Mouse (Mus musculus) heart, embryonic 11.5 days (tissue): ENCODE data around the gene Rragd. TPM values are rescaled to one million over a fixed set of nuclear protein-coding genes. Genes with fewer than 3 reads are reported as not detected.

Experiments used
- ATAC-seq: fragments of 200-750 bp; cut with Nextera tagmentation; replicated peaks from 2 replicates; pipeline ENCODE4 v1.8.0; 2017; ENCODE audit warnings: moderate library complexity; ENCODE audit not compliant: insufficient number of reproducible peaks, low FRiP score, low TSS enrichment
- H3K27ac ChIP-seq: fragments of 300-500 bp; sonication (generic); 2 replicates; pipeline ENCODE4 v1.5.1; 2014; ENCODE audit warnings: mild to moderate bottlenecking, low read depth, low read length
- H3K27me3 ChIP-seq: fragments of 300-500 bp; sonication (generic); 2 replicates; pipeline ENCODE4 v1.6.1; 2014; ENCODE audit warnings: mild to moderate bottlenecking, low read length, mixed read lengths; ENCODE audit not compliant: control insufficient read depth, insufficient read depth
- H3K36me3 ChIP-seq: fragments of 300-500 bp; sonication (generic); 2 replicates; pipeline ENCODE4 v1.6.1; 2014; ENCODE audit warnings: mild to moderate bottlenecking, low read length, moderate library complexity, mixed read lengths; ENCODE audit not compliant: control insufficient read depth, insufficient read depth
- H3K4me1 ChIP-seq: fragments of 300-500 bp; sonication (generic); 2 replicates; pipeline ENCODE4 v1.6.1; 2014; ENCODE audit warnings: low read length; ENCODE audit not compliant: control insufficient read depth, insufficient read depth
- H3K4me2 ChIP-seq: fragments of 300-500 bp; sonication (generic); 2 replicates; pipeline ENCODE4 v1.6.1; 2014; ENCODE audit warnings: mild to moderate bottlenecking, moderate library complexity
- H3K4me3 ChIP-seq: fragments of 300-500 bp; sonication (generic); 2 replicates; pipeline ENCODE4 v1.5.1; 2014; ENCODE audit warnings: low read depth, low read length
- H3K9ac ChIP-seq: fragments of 300-500 bp; sonication (generic); 2 replicates; pipeline ENCODE4 v1.6.1; 2014; ENCODE audit warnings: mild to moderate bottlenecking, low read depth, low read length, moderate library complexity
- H3K9me3 ChIP-seq: fragments of 300-500 bp; sonication (generic); replicated peaks from 2 replicates; pipeline ENCODE4 v1.6.1; 2016; ENCODE audit warnings: low read length; ENCODE audit not compliant: control insufficient read depth
- WGBS: fragments of 180-500 bp; shearing (Covaris S2); extraction: QIAGEN DNeasy Blood & Tissue Kit; methylation state at CpG from one replicate; pipeline ENCODE4 v1.1.7; 2014; ENCODE audit not compliant: insufficient replicate concordance; 5-methylcytosine and 5-hydroxymethylcytosine counted together
- polyA plus RNA-seq: library from polyadenylated mRNA; unstranded; fragments of >200 nt; fragmentation: Nextera tagmentation; extraction: Ambion mirVana; gene quantifications from 2 replicates; pipeline ENCODE4 v1.2.1, GENCODE M21; 2014

Rragd gene
- polyA plus RNA-seq: 47.8 and 54.1 TPM in 2 replicates

DNA sequence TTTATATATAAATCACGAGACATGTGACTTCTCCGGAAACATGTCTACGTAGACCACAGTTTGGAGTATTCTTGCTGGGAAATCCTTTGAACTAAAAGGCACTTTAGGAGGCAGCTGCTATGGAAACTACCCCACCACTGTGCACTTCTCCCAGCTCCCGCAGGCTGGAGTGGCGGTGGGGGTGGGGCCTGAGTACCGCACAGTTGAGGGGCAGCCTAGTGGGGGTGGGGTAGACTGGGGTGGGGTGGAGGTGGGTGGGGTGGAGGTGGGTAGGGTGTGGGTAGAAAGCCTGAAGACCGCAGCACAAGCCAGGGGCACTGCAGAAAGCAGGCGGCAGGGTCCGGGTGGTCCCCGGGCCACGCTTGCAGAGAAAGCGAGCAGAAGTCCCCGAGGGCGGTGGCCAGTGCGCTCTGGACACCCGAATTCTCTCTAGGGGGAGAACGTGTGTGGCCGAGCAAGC lies at the start of gene Rragd:
Gene Rragd, plus strand, starts transcription at position 322 of the 460 bp plus-strand sequence.
- under 1% methylated on average over 18 of the region's 18 CpGs for WGBS
- H3K4me3 ChIP-seq: peak within 1 kb of the TSS; percentile 78
- H3K9me3 ChIP-seq: no peaks in the 10 kb centered on the region
- H3K9ac ChIP-seq: peak within 1 kb of the TSS; percentile 86
- H3K36me3 ChIP-seq: no peaks in the 10 kb centered on the region
- peak within 1 kb of the TSS; percentile 88 for H3K27ac ChIP-seq
- no peaks in the 10 kb centered on the region for H3K27me3 ChIP-seq
- peak within 1 kb of the TSS; percentile 72 for H3K4me2 ChIP-seq
- peak; percentile 61 for ATAC-seq
- H3K4me1 ChIP-seq: peaks cover 31% of the 10 kb centered on the region

DNA sequence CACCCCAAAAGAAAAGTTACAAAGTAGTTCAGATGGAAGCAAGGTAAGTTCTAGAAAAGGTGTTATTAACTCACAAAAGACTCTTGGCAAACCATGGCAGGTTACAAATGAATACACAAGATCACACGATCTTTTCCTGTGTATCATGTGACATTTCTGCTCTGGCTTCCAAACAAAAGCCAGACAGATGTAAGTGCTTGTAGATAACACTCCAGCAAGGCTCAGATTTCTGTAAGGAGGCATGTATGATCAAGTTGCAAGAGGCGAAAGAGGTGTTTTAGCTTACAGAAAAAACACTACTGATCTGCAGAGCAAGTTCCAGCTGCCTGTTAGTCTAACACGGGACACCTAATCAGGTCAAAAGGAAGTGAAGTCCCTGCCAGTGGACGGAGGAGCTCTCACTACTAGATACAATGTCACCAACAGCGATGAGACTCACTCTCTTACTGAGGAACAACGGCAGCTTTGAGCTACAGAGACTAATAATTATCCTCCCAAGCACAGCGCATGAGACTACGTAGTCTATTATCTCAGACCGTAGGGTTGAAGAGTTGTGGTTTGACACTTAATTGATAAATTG lies 46.0 kb upstream of the Rragd start:
- ATAC-seq: no peak
- H3K4me1 ChIP-seq: peaks cover 10% of the 10 kb centered on the region; the same call in 1 of the 2 replicates
- no peaks in the 10 kb centered on the region for H3K27me3 ChIP-seq
- H3K27ac ChIP-seq: peak overlapping the region; percentile 62
- no peaks in the 10 kb centered on the region for H3K36me3 ChIP-seq
- H3K9me3 ChIP-seq: no peaks in the 10 kb centered on the region
- no peak overlapping the region for H3K4me3 ChIP-seq
- H3K4me2 ChIP-seq: peak overlapping the region; percentile 51
- peak overlapping the region; percentile 34; the same call in 1 of the 2 replicates for H3K9ac ChIP-seq
- 13% methylated on average over 9 of the region's 9 CpGs for WGBS

DNA sequence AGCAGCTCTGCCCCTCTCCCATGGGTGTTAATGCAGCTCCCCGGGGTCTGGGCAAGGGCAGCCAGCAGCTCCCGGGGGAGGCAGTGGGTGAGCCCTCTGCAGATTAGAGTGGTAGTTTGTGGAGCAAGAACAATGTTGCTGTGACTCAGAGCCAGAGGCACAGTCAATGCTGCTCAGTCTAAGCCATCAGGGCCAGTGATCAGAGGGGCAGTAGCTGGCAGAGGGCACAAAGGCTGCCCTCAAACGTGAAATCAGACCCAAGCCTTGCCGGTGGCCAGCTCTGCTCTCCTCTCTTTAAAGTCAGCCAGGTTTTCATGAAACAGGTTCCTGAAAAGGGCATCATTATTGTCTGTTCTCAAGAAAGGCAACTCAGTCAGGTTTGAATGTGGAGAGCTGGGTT lies 43.3 kb upstream of the Rragd start:
- Histone ChIP-seq H3K36me3 (no peaks in the 10 kb centered on the region), H3K27me3 (no peaks in the 10 kb centered on the region), H3K4me2 (no peak overlapping the region), H3K4me3 (no peak overlapping the region), H3K9ac (no peak overlapping the region), H3K9me3 (no peaks in the 10 kb centered on the region), H3K4me1 (peaks cover 10% of the 10 kb centered on the region; the same call in 1 of the 2 replicates), H3K27ac (no peak overlapping the region)
- no peak for ATAC-seq
- 41% methylated on average over 4 of the region's 4 CpGs for WGBS

DNA sequence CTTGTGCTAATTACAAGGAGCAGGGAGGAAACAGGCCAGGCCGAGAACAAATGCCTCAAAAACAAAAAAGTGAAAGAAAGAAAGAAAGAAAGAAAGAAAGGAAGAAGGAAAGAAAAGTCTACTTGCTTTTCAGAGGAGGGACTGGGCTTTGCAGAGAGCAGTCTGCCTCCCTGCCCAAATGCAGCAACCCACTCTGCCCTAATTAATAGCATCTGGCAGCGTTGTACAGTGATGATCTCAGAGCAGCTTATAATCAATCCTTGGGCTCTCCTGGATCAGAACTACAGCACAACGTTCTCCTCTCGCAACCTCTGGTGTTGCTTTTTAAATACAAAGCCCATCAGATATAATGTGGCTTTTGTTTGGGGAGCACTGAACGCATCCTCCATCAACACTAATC lies 42.9 kb upstream of the Rragd start:
- H3K9ac ChIP-seq: no peak overlapping the region
- no peaks in the 10 kb centered on the region for H3K27me3 ChIP-seq
- H3K4me3 ChIP-seq: no peak overlapping the region
- ATAC-seq: no peak
- WGBS: 72% methylated on average over 5 of the region's 5 CpGs
- no peaks in the 10 kb centered on the region for H3K36me3 ChIP-seq
- H3K4me1 ChIP-seq: peaks cover 10% of the 10 kb centered on the region; the same call in 1 of the 2 replicates
- no peak overlapping the region for H3K4me2 ChIP-seq
- no peaks in the 10 kb centered on the region for H3K9me3 ChIP-seq
- no peak overlapping the region for H3K27ac ChIP-seq

DNA sequence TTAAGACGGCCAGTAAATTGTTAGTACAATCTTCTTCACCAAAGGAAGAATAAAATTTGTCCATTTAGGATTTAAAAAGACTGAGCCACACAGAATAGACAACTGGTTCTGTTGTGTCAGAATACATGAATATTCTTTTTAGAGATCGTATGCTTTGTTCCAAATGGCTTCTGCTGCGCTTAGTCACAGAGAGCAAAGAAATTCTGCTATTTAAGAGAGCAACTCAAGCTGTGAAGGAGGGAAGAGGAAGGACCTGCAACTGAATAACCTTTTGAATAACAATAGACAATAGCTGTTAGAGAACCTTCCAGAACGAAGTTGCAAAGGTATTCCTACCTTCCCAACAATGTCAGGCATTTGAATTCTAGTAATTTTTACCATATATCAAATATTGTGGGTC lies 41.9 kb upstream of the Rragd start:
- H3K27ac ChIP-seq: no peak overlapping the region
- no peak for ATAC-seq
- 74% methylated on average over 4 of the region's 4 CpGs for WGBS

DNA sequence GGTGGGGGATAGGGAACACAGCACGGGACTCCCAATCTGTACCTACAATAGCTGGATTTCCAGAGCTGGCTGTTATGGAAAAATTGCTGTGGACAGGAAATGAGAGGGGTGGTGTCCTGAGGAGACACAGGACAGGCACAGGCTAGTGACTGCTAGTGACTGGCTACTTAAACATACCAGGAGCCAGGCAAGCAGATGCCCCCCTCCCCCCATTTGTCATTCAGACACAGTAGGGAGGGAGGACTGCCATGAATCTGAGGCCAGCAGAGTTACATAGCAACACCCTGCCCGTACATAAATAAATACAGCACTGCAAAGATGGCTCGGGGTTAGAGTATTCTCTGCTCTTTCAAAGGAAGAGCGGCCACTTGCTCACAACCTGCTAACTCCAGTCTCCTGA lies 35.2 kb upstream of the Rragd start:
- Histone ChIP-seq H3K4me2 (peak overlapping the region; percentile 36; the same call in 1 of the 2 replicates), H3K27ac (no peak overlapping the region), H3K4me3 (no peak overlapping the region)

More for the DNA sequence above, 41.9 kb upstream of the Rragd start:
- Histone ChIP-seq H3K36me3 (no peaks in the 10 kb centered on the region), H3K4me1 (peaks cover 10% of the 10 kb centered on the region; the same call in 1 of the 2 replicates), H3K9ac (no peak overlapping the region), H3K27me3 (no peaks in the 10 kb centered on the region), H3K4me3 (no peak overlapping the region), H3K9me3 (no peaks in the 10 kb centered on the region), H3K4me2 (no peak overlapping the region)

DNA sequence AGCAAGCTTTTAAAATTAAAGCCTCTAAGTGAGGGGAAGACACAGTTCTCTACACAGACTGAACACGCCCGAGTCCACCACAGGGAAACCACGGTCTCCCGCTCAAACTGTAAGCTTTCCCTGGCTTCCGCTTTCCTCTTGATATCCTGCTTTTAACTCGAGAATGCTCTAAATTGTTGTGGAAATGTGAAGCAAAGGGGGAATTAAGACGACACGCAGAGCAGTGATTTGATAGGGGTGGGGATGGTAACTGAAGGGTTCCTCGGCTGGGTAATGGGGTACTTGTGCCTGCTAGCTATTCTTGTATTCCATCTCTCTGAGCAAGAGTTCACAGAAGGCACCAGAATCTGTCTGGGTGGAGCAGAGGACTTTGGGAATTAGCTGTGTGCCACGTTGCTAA lies 34.1 kb upstream of the Rragd start:
- ATAC-seq: no peak
- WGBS: 47% methylated on average over 10 of the region's 10 CpGs
- H3K27ac ChIP-seq: no peak overlapping the region
- H3K4me2 ChIP-seq: no peak overlapping the region
- no peaks in the 10 kb centered on the region for H3K9me3 ChIP-seq
- no peak overlapping the region for H3K4me3 ChIP-seq
- peaks cover 5% of the 10 kb centered on the region; the same call in 1 of the 2 replicates for H3K27me3 ChIP-seq
- H3K4me1 ChIP-seq: peaks cover 6% of the 10 kb centered on the region
- no peak overlapping the region for H3K9ac ChIP-seq
- H3K36me3 ChIP-seq: no peaks in the 10 kb centered on the region

More for the DNA sequence above, 35.2 kb upstream of the Rragd start:
- no peak for ATAC-seq
- peaks cover 5% of the 10 kb centered on the region; the same call in 1 of the 2 replicates for H3K27me3 ChIP-seq
- WGBS: 20% methylated on average over 4 of the region's 4 CpGs
- no peaks in the 10 kb centered on the region for H3K36me3 ChIP-seq
- H3K9me3 ChIP-seq: no peaks in the 10 kb centered on the region
- H3K9ac ChIP-seq: 0 out of 2 replicates have a peak overlapping the region, but pooled peaks have one; percentile 30
- H3K4me1 ChIP-seq: peaks cover 6% of the 10 kb centered on the region

DNA sequence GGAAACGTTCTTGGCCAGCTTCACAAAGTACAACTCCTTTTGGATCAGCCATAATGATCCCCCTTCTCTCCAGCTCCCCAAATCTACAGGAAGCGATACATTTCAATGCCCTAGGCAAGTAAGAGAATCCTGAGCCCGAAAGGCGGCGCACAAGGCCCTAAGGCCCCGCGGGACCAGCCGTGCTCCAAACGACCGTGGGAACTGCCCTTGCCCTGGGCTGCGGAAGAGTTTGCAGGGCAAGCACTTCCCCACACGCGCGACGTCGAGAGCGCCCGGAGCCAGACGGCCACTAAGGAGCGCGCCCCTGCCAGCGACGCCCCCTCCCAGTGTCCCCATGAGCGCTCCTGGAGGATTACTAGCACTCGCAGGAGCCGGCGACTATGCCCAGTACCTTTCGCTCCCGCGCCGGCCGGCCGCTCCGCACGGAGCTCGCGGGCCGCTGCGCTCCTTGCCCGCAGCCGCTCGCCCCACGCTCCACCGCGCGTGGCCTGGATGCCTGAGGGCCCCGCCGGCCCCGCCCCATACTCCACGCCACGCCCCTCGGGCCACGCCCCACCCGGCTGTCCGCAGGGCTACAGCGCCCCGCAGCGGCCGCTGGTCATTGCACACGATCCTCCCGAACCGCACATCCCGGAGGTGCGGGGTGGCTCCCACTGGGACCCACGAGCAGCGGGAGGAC lies 32.3 kb upstream of the Rragd start, which contains the start of gene Ankrd6:
Gene Ankrd6, minus strand, starts transcription at position 486 of the 679 bp plus-strand sequence.
- Histone ChIP-seq H3K9me3 (no peaks in the 10 kb centered on the region), H3K9ac (peak within 1 kb of the TSS; percentile 73), H3K4me1 (peaks cover 6% of the 10 kb centered on the region), H3K36me3 (no peaks in the 10 kb centered on the region), H3K4me3 (peak within 1 kb of the TSS; percentile 70), H3K27ac (no peak within 1 kb of the TSS), H3K4me2 (peak within 1 kb of the TSS; percentile 88), H3K27me3 (peaks cover 5% of the 10 kb centered on the region; the same call in 1 of the 2 replicates)
- under 1% methylated on average over 58 of the region's 66 CpGs for WGBS
- peak; percentile 92 for ATAC-seq
